Mouse (Mus musculus): ENCODE measurements around the gene Lingo3. TPM values are rescaled to one million over a fixed set of nuclear protein-coding genes. Genes with fewer than 3 reads are reported as not detected.
"Not testable (repeated sequence)": the region's sequence is repeated elsewhere in the genome, so short reads cannot be mapped to it uniquely, and the experiment has no call there.

Lingo3 gene
- total RNA-seq, 1 experiment from 2014 or later = 5.1 TPM

- no peak for DNase-seq
Observed at GRCm38 (mm10) chr10:80821991-80822390, 21.8 kb downstream of the Lingo3 start.

- no peak for DNase-seq
Observed at GRCm38 (mm10) chr10:80819406-80819805, 24.4 kb downstream of the Lingo3 start.

DNA sequence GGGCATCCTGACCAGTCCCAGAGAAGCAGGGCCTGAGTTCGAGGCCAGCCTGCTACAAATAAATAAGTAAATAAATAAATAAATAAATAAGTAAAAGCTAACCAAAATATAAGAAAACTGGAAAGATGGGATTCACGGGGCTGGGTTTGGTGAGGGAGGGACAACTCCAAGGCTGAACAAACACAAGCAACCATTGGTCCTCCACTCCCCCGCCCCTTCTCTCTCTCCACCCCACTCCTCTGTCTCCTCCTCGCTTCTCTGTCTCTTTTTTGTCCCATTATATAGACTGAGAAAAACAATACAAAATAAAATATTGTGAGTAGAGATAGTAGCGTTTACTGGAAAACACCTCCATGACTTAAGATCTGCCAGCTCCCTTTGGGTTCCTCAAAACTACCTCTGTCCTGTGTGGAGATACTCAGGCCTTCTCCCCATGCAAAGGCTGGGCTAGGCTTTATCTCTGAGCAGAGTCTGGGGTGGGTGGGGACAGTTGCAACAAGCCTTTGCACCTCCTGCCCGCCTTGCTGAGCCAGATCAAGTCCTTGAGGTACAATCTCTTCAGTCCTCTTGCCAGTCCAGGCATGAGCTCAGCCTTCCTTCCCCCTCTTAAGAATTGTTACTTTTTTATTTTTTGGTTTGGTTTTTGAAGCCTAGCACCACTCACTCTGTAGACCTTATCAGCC, 25.1 kb downstream of the Lingo3 start:
- DNase-seq = no peak

DNA sequence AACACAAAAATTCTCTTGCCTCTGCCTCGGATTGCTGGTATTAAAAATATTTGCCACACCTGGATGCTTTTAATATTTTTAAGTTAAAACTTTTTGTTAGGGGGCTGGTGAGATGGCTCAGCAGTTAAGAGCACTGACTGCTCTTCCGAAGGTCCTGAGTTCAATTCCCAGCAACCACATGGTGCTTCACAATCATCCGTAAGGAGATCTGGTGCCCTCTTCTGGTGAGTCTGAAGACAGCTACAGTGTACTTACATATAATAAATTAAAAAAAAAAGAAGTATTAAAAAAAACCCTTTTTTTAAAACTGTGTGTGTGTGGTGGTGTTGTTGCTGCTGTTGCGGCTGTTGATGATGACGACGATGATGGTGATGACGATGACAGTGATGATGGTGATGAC, 25.9 kb downstream of the Lingo3 start:
- not testable (repeated sequence) for DNase-seq

- no peak for DNase-seq
Observed at GRCm38 (mm10) chr10:80817164-80817563, 26.7 kb downstream of the Lingo3 start.

GRCm38 (mm10) chr10:80816303-80816702, 27.5 kb downstream of the Lingo3 start:
- not testable (repeated sequence) for DNase-seq

DNA sequence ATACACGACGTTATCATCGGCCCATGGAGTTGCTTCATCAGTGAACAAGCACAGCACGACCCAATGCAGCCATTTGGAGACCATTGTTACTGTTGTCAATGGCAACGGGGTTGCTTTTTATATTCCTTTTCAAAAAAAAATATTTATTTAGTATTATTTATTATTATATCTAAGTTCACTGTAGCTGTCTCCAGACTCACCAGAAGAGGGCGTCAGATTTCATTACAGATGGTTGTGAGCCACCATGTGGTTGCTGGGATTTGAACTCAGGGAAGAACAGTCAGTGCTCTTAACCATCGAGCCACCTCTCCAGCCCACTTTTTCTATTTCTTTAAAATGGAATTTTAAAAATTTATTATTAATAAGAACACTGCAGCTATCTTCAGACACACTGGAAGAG, 29.0 kb downstream of the Lingo3 start:
- DNase-seq = no peak

DNA sequence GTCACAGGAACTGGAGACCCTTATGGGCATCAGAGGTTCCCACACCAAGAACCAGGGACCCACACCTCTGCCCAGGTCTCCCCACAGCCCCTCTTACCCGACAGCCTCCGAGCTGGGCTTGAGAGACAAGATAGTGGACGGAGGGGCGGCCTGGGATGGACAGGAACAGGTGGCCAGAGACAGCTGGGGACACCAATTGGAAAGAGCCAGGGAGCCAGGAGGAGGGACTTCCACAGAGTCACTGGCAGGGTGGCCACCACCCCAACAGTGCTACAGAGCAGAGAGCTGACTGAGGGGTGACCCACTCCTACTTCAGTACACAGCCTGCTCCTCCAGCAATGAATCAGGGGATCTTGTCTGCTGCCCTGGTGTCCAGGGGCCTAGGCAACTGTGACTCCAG, 30.5 kb downstream of the Lingo3 start, which contains the start of gene Jsrp1:
Gene Jsrp1, minus strand, starts transcription at position 133 of the 400 bp plus-strand sequence.
- no peak for DNase-seq

GRCm38 (mm10) chr10:80812391-80813041, 31.3 kb downstream of the Lingo3 start:
- DNase-seq = peak; percentile 52

GRCm38 (mm10) chr10:80810084-80810483, 33.8 kb downstream of the Lingo3 start:
- peak; percentile 77 for DNase-seq

DNA sequence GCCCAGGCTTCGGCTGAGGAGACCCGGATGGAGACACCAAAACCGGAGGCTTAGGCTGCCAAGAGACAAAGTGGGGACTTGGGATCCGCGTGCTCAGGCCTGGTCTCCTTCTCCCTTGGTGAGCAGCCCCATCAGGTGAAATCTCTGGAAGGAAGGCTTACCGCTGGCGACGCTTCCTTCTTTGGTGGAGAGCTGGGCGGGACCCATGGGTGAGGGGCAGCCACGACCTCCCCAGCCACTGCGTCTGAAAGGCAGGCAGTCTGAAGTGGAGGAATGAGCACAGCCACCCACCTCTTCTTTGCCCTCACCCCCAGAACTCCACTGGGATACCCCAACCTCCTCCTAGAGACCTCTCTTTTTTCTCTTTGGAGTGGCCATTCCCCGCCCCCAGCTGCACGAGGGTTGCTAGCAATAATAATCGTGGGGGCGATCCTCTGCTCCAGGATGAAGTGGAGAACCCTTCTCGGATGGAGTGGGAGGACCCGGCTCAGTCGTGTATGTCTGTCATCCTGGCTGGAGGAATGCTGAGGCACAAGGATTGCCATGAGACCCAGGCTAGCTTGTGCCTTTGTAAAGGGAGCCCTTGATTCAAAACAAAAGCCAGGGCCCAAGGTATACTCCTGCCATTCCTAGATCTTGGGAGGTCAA, 34.7 kb downstream of the Lingo3 start:
- DNase-seq = no peak

- DNase-seq = no peak
Observed at GRCm38 (mm10) chr10:80808099-80808984, 35.5 kb downstream of the Lingo3 start.

GRCm38 (mm10) chr10:80807057-80807627, 36.7 kb downstream of the Lingo3 start:
- peak; percentile 78 for DNase-seq

DNA sequence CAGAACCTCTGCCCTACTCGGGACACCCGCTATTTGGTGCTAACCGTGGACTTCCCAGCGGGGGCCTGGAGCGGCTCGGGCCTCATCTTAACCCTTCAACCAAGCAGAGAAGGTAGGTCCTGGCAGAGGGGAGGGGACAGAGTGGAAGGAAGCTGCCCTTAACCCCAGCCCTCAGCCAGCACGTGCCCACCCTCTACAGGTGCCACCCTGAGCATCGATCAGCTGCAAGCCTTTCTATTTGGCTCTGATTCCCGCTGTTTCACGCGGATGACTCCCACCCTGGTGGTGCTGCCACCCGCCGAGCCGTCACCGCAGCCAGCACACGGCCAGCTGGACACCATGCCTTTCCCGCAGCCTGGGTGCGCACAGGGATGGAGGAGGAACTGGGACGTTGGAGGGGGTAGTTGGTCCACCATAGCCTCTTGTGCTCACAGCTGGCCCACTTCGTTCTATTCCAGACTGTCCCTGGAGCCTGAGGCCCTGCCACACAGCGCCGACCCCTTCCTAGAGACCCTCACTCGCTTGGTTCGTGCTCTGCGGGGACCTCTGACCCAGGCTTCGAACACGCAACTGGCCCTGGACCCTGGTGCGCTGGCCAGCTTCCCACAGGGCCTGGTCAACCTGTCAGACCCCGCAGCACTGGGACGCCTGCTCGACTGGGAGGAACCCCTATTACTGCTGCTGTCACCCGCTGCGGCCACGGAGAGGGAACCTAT, 37.3 kb downstream of the Lingo3 start:
- DNase-seq = no peak

GRCm38 (mm10) chr10:80805925-80806324, 37.9 kb downstream of the Lingo3 start:
- DNase-seq = peak; percentile 85

GRCm38 (mm10) chr10:80805322-80805721, 38.5 kb downstream of the Lingo3 start:
- no peak for DNase-seq

DNA sequence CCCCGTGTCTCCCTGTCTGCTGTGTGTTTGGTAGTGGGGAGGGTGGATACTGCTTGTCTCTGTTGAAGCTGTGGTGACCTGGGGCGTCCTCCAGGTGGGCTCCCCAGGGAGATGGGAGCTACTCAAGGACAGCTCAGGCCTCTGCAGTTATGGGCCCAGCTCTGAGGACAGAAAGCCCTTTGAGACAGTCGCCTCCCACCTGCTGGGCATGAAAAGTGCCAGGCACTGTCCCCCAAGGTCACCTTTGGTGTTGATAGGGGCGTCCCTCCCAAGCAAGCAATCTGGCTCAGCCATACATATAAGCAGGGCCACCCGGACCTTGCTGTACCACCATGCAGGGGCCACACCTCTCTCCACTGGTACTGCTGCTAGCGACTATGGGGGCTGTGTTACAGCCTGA, 38.9 kb downstream of the Lingo3 start, which contains the start of gene Amh:
Gene Amh, plus strand, starts transcription at position 328 of the 400 bp plus-strand sequence.
- DNase-seq = no peak

DNA sequence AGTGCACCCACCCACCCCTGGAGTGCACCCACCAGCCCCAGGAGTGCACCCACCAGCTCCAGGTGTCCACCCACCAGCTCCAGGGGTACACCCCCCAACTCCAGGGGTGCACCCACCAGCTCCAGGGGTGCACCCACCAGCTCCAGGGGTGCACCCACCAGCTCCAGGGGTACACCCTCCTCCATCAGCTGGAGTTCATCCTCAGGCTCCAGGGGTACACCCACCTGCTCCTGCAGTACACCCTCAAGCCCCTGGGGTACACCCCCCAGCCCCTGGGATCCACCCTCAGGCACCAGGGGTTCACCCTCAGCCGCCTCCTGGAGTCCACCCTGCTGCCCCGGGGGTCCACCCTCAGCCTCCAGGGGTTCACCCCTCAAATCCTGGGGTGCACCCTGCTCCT, 39.5 kb downstream of the Lingo3 start:
- DNase-seq = no peak

GRCm38 (mm10) chr10:80802996-80803395, 40.8 kb downstream of the Lingo3 start:
- no peak for DNase-seq

- no peak for DNase-seq
Observed at GRCm38 (mm10) chr10:80802204-80802912, 41.5 kb downstream of the Lingo3 start.

All from adrenal gland, postnatal 25 days (tissue).